Mouse (Mus musculus) midbrain, embryonic 12.5 days (tissue): ENCODE results near the gene Gm20388. TPM values are rescaled to one million over a fixed set of nuclear protein-coding genes. Genes with fewer than 3 reads are reported as not detected.

Experiments
- ATAC-seq: fragments of 200-750 bp; cut with Nextera tagmentation; 2 replicates; pipeline ENCODE4 v1.8.0; 2017; ENCODE audit warnings: low read depth, moderate TSS enrichment, moderate library complexity; ENCODE audit not compliant: low FRiP score
- H3K27ac ChIP-seq: fragments of 300-500 bp; sonication (generic); replicated peaks from 2 replicates; pipeline ENCODE4 v1.5.1; 2016; ENCODE audit warnings: mild to moderate bottlenecking
- H3K27me3 ChIP-seq: fragments of 300-500 bp; sonication (generic); 2 replicates; pipeline ENCODE4 v1.6.1; 2016; ENCODE audit warnings: mild to moderate bottlenecking
- H3K36me3 ChIP-seq: fragments of 300-500 bp; sonication (generic); 2 replicates; pipeline ENCODE4 v1.6.1; 2016
- H3K4me1 ChIP-seq: fragments of 300-500 bp; sonication (generic); 2 replicates; pipeline ENCODE4 v1.6.1; 2016
- H3K4me2 ChIP-seq: fragments of 300-500 bp; sonication (generic); replicated peaks from 2 replicates; pipeline ENCODE4 v1.6.1; 2016; ENCODE audit warnings: mild to moderate bottlenecking, moderate library complexity
- H3K4me3 ChIP-seq: fragments of 300-500 bp; sonication (generic); 2 replicates; pipeline ENCODE4 v1.5.1; 2016; ENCODE audit warnings: mild to moderate bottlenecking
- H3K9ac ChIP-seq: fragments of 300-500 bp; sonication (generic); replicated peaks from 2 replicates; pipeline ENCODE4 v1.6.1; 2016; ENCODE audit warnings: mild to moderate bottlenecking, moderate library complexity
- H3K9me3 ChIP-seq: fragments of 300-500 bp; sonication (generic); 2 replicates; pipeline ENCODE4 v1.6.1; 2016; ENCODE audit warnings: mild to moderate bottlenecking
- WGBS: fragments of 180-500 bp; shearing (Covaris S2); methylation state at CpG from one replicate; pipeline ENCODE4 v1.1.7; 2016; 5-methylcytosine and 5-hydroxymethylcytosine counted together
- polyA plus RNA-seq: library from polyadenylated mRNA; unstranded; fragments of >200 nt; fragmentation: Nextera tagmentation; extraction: Ambion mirVana; gene quantifications from 2 replicates; pipeline ENCODE4 v1.2.1, GENCODE M21; 2016

Gm20388 gene
- polyA plus RNA-seq, 1 experiment from 2014 or later = not detected

- Histone ChIP-seq H3K4me3 (no peak overlapping the region), H3K4me2 (no peak overlapping the region), H3K36me3 (no peaks in the 10 kb centered on the region), H3K9me3 (no peaks in the 10 kb centered on the region), H3K27ac (no peak overlapping the region), H3K27me3 (peaks cover 26% of the 10 kb centered on the region; the same call in 1 of the 2 replicates), H3K4me1 (peaks cover 17% of the 10 kb centered on the region), H3K9ac (no peak overlapping the region)
- 62% methylated on average over 8 of the region's 11 CpGs for WGBS
- ATAC-seq = no peak
These were observed 2938.7 kb downstream of the Gm20388 start for GRCm38 (mm10) chr8:122849152-122849910.

GRCm38 (mm10) chr8:122850641-122851240 lies 2940.1 kb downstream of the Gm20388 start:
- H3K4me1 ChIP-seq = peaks cover 17% of the 10 kb centered on the region
- H3K9ac ChIP-seq = no peak overlapping the region
- 68% methylated on average over 3 of the region's 3 CpGs for WGBS
- no peaks in the 10 kb centered on the region for H3K36me3 ChIP-seq
- H3K4me2 ChIP-seq = no peak overlapping the region
- H3K27me3 ChIP-seq = peaks cover 26% of the 10 kb centered on the region; the same call in 1 of the 2 replicates
- no peaks in the 10 kb centered on the region for H3K9me3 ChIP-seq
- ATAC-seq = no peak
- no peak overlapping the region for H3K27ac ChIP-seq
- H3K4me3 ChIP-seq = no peak overlapping the region

- ATAC-seq = no peak
- peaks cover 17% of the 10 kb centered on the region for H3K4me1 ChIP-seq
- WGBS = 84% methylated on average over 12 of the region's 12 CpGs
These were observed 2941.3 kb downstream of the Gm20388 start for GRCm38 (mm10) chr8:122851692-122852545.

GRCm38 (mm10) chr8:122852546-122852905 lies 2941.9 kb downstream of the Gm20388 start:
- Histone ChIP-seq H3K27me3 (peaks cover 19% of the 10 kb centered on the region; the same call in 1 of the 2 replicates), H3K4me2 (no peak overlapping the region), H3K27ac (no peak overlapping the region), H3K9me3 (no peaks in the 10 kb centered on the region), H3K4me1 (peaks cover 17% of the 10 kb centered on the region), H3K9ac (no peak overlapping the region), H3K4me3 (no peak overlapping the region), H3K36me3 (no peaks in the 10 kb centered on the region)
- WGBS = 82% methylated on average over 1 of the region's 1 CpGs
- no peak for ATAC-seq

More at GRCm38 (mm10) chr8:122851692-122852545, 2941.3 kb downstream of the Gm20388 start:
- H3K36me3 ChIP-seq = no peaks in the 10 kb centered on the region
- no peak overlapping the region for H3K9ac ChIP-seq
- H3K4me3 ChIP-seq = no peak overlapping the region
- no peak overlapping the region for H3K4me2 ChIP-seq
- H3K9me3 ChIP-seq = no peaks in the 10 kb centered on the region
- no peak overlapping the region for H3K27ac ChIP-seq
- H3K27me3 ChIP-seq = peaks cover 19% of the 10 kb centered on the region; the same call in 1 of the 2 replicates

- peaks cover 16% of the 10 kb centered on the region; the same call in 1 of the 2 replicates for H3K27me3 ChIP-seq
- no peak overlapping the region for H3K4me3 ChIP-seq
- H3K36me3 ChIP-seq = no peaks in the 10 kb centered on the region
- no peak overlapping the region; the same call in 1 of the 2 replicates for H3K9ac ChIP-seq
- 8% methylated on average over 11 of the region's 11 CpGs for WGBS
- peak overlapping the region; percentile 19 for H3K4me2 ChIP-seq
- no peaks in the 10 kb centered on the region for H3K9me3 ChIP-seq
- ATAC-seq = peak; percentile 56; the same call in 1 of the 2 replicates
- peaks cover 11% of the 10 kb centered on the region for H3K4me1 ChIP-seq
- no peak overlapping the region for H3K27ac ChIP-seq
These were observed 2942.7 kb downstream of the Gm20388 start for GRCm38 (mm10) chr8:122853340-122853771.

GRCm38 (mm10) chr8:122854388-122854787 lies 2943.7 kb downstream of the Gm20388 start:
- no peak overlapping the region for H3K4me2 ChIP-seq
- no peaks in the 10 kb centered on the region for H3K9me3 ChIP-seq
- peaks cover 10% of the 10 kb centered on the region for H3K4me1 ChIP-seq
- H3K4me3 ChIP-seq = no peak overlapping the region
- ATAC-seq = no peak
- H3K27me3 ChIP-seq = peaks cover 8% of the 10 kb centered on the region; the same call in 1 of the 2 replicates
- no peak overlapping the region for H3K27ac ChIP-seq
- H3K36me3 ChIP-seq = no peaks in the 10 kb centered on the region
- H3K9ac ChIP-seq = no peak overlapping the region
- 79% methylated on average over 7 of the region's 7 CpGs for WGBS

GRCm38 (mm10) chr8:122855123-122855522 lies 2944.5 kb downstream of the Gm20388 start:
- H3K36me3 ChIP-seq = no peaks in the 10 kb centered on the region
- H3K4me3 ChIP-seq = no peak overlapping the region
- H3K9ac ChIP-seq = no peak overlapping the region
- no peak overlapping the region for H3K4me2 ChIP-seq
- ATAC-seq = no peak
- no peaks in the 10 kb centered on the region for H3K9me3 ChIP-seq
- 89% methylated on average over 4 of the region's 4 CpGs for whole genome bisulfite sequencing
- peaks cover 5% of the 10 kb centered on the region; the same call in 1 of the 2 replicates for H3K27me3 ChIP-seq
- no peak overlapping the region for H3K27ac ChIP-seq
- peaks cover 10% of the 10 kb centered on the region for H3K4me1 ChIP-seq

GRCm38 (mm10) chr8:122856288-122856687 lies 2945.6 kb downstream of the Gm20388 start:
- no peak overlapping the region for H3K4me2 ChIP-seq
- WGBS = 86% methylated on average over 8 of the region's 8 CpGs
- ATAC-seq = no peak

GRCm38 (mm10) chr8:122859843-122860242 lies 2949.2 kb downstream of the Gm20388 start:
- Histone ChIP-seq H3K36me3 (no peaks in the 10 kb centered on the region), H3K4me3 (no peak overlapping the region), H3K27ac (no peak overlapping the region), H3K27me3 (no peaks in the 10 kb centered on the region; the same call in 1 of the 2 replicates), H3K4me1 (peaks cover 3% of the 10 kb centered on the region), H3K9me3 (peaks cover 8% of the 10 kb centered on the region), H3K9ac (no peak overlapping the region), H3K4me2 (no peak overlapping the region)
- ATAC-seq = no peak
- 66% methylated on average over 13 of the region's 13 CpGs for WGBS

More at GRCm38 (mm10) chr8:122856288-122856687, 2945.6 kb downstream of the Gm20388 start:
- Histone ChIP-seq H3K27ac (no peak overlapping the region), H3K27me3 (no peaks in the 10 kb centered on the region; the same call in 1 of the 2 replicates), H3K36me3 (no peaks in the 10 kb centered on the region), H3K9ac (no peak overlapping the region), H3K4me1 (peaks cover 10% of the 10 kb centered on the region), H3K4me3 (no peak overlapping the region), H3K9me3 (no peaks in the 10 kb centered on the region)

- Histone ChIP-seq H3K27ac (no peak overlapping the region), H3K9ac (no peak overlapping the region)
These were observed 2954.1 kb downstream of the Gm20388 start for GRCm38 (mm10) chr8:122864719-122865129.

GRCm38 (mm10) chr8:122865441-122865840 lies 2954.8 kb downstream of the Gm20388 start:
- 51% methylated on average over 10 of the region's 10 CpGs for WGBS
- Histone ChIP-seq H3K27ac (no peak overlapping the region), H3K9ac (no peak overlapping the region), H3K9me3 (peaks cover 22% of the 10 kb centered on the region), H3K4me3 (peak overlapping the region; percentile 22), H3K27me3 (peaks cover 11% of the 10 kb centered on the region), H3K36me3 (no peaks in the 10 kb centered on the region), H3K4me1 (peaks cover 6% of the 10 kb centered on the region), H3K4me2 (peak overlapping the region; percentile 43)
- ATAC-seq = no peak

More at GRCm38 (mm10) chr8:122864719-122865129, 2954.1 kb downstream of the Gm20388 start:
- no peak for ATAC-seq
- Histone ChIP-seq H3K9me3 (peaks cover 22% of the 10 kb centered on the region), H3K4me2 (peak overlapping the region; percentile 43), H3K4me3 (peak overlapping the region; percentile 22), H3K4me1 (peaks cover 3% of the 10 kb centered on the region), H3K27me3 (peaks cover 5% of the 10 kb centered on the region), H3K36me3 (no peaks in the 10 kb centered on the region)
- WGBS = 50% methylated on average over 26 of the region's 26 CpGs
